Mouse (Mus musculus) C2C12 (cell line): ENCODE data around the gene Rab19. TPM values are rescaled to one million over a fixed set of nuclear protein-coding genes. Genes with fewer than 3 reads are reported as not detected.

Experiments used
- H3K27me3 ChIP-seq: one replicate; pipeline ENCODE4 v1.6.1; 2011; ENCODE audit not compliant: control insufficient read depth, insufficient read depth, insufficient read length
- H3K36me3 ChIP-seq: one replicate; pipeline ENCODE4 v1.6.1; 2011; ENCODE audit not compliant: control insufficient read depth, insufficient read depth
- H3K4me3 ChIP-seq: one replicate; pipeline ENCODE4 v1.5.1; 2011; ENCODE audit warnings: mild to moderate bottlenecking, control low read depth; ENCODE audit not compliant: poor library complexity, insufficient read depth, severe bottlenecking
- H3K79me2 ChIP-seq: one replicate; pipeline ENCODE4 v1.6.1; 2011; ENCODE audit not compliant: control insufficient read depth, insufficient read depth
- H3K79me3 ChIP-seq: one replicate; pipeline ENCODE4 v1.6.1; 2011; ENCODE audit warnings: low read depth, control low read depth
- H3ac ChIP-seq: one replicate; pipeline ENCODE3; 2011; ENCODE audit warnings: low read depth; ENCODE audit not compliant: control insufficient read depth, insufficient read length
- CEBPB ChIP-seq: IDR thresholded peaks from one replicate; pipeline ENCODE4 v1.6.1; 2011; ENCODE audit warnings: low read depth, mild to moderate bottlenecking, control low read depth, moderate library complexity
- CTCF ChIP-seq: IDR thresholded peaks from one replicate; pipeline ENCODE4 v1.5.1; 2011; ENCODE audit not compliant: control insufficient read depth, insufficient read depth, insufficient read length
- FOSL1 ChIP-seq: IDR thresholded peaks from one replicate; pipeline ENCODE4 v1.8.0; 2011; ENCODE audit warnings: mild to moderate bottlenecking, low read length; ENCODE audit not compliant: poor library complexity, insufficient read depth, severe bottlenecking
- MAX ChIP-seq: IDR thresholded peaks from one replicate; pipeline ENCODE4 v1.6.1; 2011; ENCODE audit warnings: mild to moderate bottlenecking, control low read depth
- MYOD1 ChIP-seq: IDR thresholded peaks from one replicate; pipeline ENCODE4 v1.6.1; 2011; ENCODE audit warnings: low read depth; ENCODE audit not compliant: control insufficient read depth, insufficient read length
- MYOG ChIP-seq: IDR thresholded peaks from one replicate; pipeline ENCODE4 v1.6.1; 2011; ENCODE audit not compliant: control insufficient read depth, insufficient read length; ENCODE audit errors: extremely low read depth
- USF1 ChIP-seq: IDR thresholded peaks from one replicate; pipeline ENCODE4 v1.6.1; 2011; ENCODE audit warnings: low read depth, mild to moderate bottlenecking, control low read depth, moderate library complexity
- polyA plus RNA-seq: library from polyadenylated mRNA; unstranded; fragments of >200 nt; fragmentation: generic; extraction: Trizol; gene quantifications from one replicate; pipeline ENCODE4 v1.2.1, GENCODE M21; 2012; ENCODE audit warnings: missing spikeins

The Rab19 gene
- polyA plus RNA-seq, 1 experiment, result not detected

GRCm38 (mm10) chr6:39429007-39429788 lies 48.2 kb downstream of the Rab19 start:
- Histone ChIP-seq H3K79me2 (no peaks in the 10 kb centered on the region), H3K4me3 (no peak overlapping the region), H3K36me3 (no peaks in the 10 kb centered on the region), H3K27me3 (no peaks in the 10 kb centered on the region), H3K79me3 (no peaks in the 10 kb centered on the region), H3ac (no peak overlapping the region)
- no peak for TF ChIP-seq MYOD1
- no peak for TF ChIP-seq USF1
- TF ChIP-seq CTCF, result no peak
- no peak for TF ChIP-seq MYOG
- no peak for TF ChIP-seq CEBPB
- TF ChIP-seq FOSL1, result no peak
- no peak for TF ChIP-seq MAX

- TF ChIP-seq MAX (no peak), MYOG (no peak), CEBPB (no peak), CTCF (no peak), USF1 (no peak), FOSL1 (no peak), MYOD1 (no peak)
- Histone ChIP-seq H3K27me3 (no peaks in the 10 kb centered on the region), H3K4me3 (no peak overlapping the region), H3K36me3 (no peaks in the 10 kb centered on the region), H3K79me3 (no peaks in the 10 kb centered on the region), H3K79me2 (no peaks in the 10 kb centered on the region), H3ac (no peak overlapping the region)
Measured at GRCm38 (mm10) chr6:39430722-39431121, 49.7 kb downstream of the Rab19 start.

DNA sequence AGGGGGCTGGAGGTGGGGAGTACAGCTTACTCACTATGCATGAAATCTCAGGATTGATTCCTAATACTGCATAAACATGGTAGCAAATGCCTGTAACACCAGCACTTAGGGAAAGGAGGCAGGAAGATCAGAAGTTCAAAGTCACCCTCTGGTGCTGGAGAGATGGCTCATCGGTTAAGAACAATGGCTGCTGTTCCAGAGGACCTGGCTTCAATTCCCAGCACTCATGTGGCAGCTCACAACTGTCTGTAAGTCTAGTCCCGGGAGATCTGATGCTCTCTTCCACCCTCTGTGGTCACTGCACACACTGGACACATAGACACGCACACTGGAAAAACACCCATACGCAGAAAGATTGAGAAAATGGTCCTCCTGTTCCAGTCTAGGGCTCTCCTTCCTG lies 52.2 kb downstream of the Rab19 start:
- Histone ChIP-seq H3ac (no peak overlapping the region), H3K36me3 (no peaks in the 10 kb centered on the region), H3K79me2 (no peaks in the 10 kb centered on the region), H3K79me3 (no peaks in the 10 kb centered on the region), H3K4me3 (no peak overlapping the region), H3K27me3 (no peaks in the 10 kb centered on the region)
- TF ChIP-seq MYOG (no peak), MAX (no peak), FOSL1 (no peak), CTCF (no peak), USF1 (no peak), CEBPB (no peak), MYOD1 (no peak)

DNA sequence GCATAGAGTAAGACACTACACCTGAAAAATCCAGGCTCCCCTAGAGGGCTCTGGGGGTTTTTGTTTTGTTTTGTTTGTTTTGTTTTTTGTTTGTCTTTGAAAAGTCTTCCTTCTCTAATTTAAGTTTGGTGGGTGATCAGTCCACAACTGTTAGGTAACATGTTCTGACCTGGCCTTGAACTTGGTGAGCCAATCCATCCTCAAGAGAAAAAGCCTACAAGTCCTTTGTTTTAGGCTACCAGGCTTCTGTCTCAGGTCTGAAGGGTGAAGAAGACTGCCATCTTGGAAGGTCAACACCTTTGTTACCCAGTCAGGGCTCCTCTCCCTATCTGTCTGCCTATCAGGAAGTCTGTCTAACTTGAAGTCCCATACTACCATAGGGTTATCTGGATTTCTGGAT lies 52.7 kb downstream of the Rab19 start:
- H3K79me2 ChIP-seq, result no peaks in the 10 kb centered on the region
- H3K36me3 ChIP-seq, result no peaks in the 10 kb centered on the region
- H3ac ChIP-seq, result no peak overlapping the region
- no peak overlapping the region for H3K4me3 ChIP-seq
- TF ChIP-seq MYOG (no peak), CEBPB (no peak), USF1 (no peak), MYOD1 (no peak), CTCF (no peak), FOSL1 (no peak), MAX (no peak)
- no peaks in the 10 kb centered on the region for H3K79me3 ChIP-seq
- no peaks in the 10 kb centered on the region for H3K27me3 ChIP-seq

DNA sequence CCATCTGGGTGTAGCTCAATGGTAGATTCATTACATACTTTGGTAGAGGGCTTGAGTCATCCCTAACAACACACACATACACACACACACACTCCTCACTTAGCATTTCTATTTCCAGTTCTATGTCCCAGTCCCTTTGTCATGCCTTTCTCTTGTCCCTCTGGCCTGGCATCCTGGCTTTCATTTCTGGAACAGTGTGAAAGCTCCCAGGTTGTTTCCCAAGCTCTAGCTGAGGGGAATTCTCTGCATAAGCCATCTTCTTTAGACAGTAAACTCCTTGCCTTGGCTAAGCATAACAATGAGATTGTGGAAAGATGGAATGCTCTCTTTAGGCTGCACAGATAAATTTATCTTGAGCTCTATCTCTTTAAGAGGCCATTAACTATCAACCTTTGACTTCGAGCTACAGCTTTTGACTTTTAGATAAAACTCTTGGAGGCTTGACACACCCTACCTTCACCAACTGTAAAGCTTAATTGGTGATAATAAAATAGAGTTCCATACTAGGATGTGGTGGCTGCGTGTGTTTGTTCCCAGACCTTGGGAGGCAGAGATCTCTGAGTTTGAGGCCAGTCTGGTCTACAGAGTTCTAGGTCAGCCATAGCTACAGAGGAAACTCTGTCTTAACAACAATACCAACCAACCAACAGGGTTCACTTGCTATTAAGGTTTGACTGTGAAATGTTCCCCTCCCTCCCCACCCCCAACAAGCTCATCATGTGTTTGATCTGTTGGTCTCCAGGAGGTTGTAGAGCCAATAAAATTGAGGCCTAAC lies 53.3 kb downstream of the Rab19 start:
- H3K27me3 ChIP-seq, result no peaks in the 10 kb centered on the region
- no peaks in the 10 kb centered on the region for H3K79me2 ChIP-seq
- H3K36me3 ChIP-seq, result no peaks in the 10 kb centered on the region
- no peak overlapping the region for H3K4me3 ChIP-seq
- no peaks in the 10 kb centered on the region for H3K79me3 ChIP-seq
- H3ac ChIP-seq, result no peak overlapping the region
- TF ChIP-seq CTCF, result no peak
- no peak for TF ChIP-seq CEBPB
- no peak for TF ChIP-seq USF1
- TF ChIP-seq FOSL1, result no peak
- TF ChIP-seq MYOD1, result no peak
- no peak for TF ChIP-seq MYOG
- TF ChIP-seq MAX, result no peak
